Mouse (Mus musculus) limb, embryonic 15.5 days (tissue): Measurements from ENCODE around the gene Vangl2. TPM values are rescaled to one million over a fixed set of nuclear protein-coding genes. Genes with fewer than 3 reads are reported as not detected.
"Not testable (repeated sequence)": the region's sequence is repeated elsewhere in the genome, so short reads cannot be mapped to it uniquely, and the experiment has no call there.

Experiments
- ATAC-seq: fragments of 200-750 bp; cut with Nextera tagmentation; 2 replicates; pipeline ENCODE4 v1.8.0; 2017; ENCODE audit warnings: low read depth, moderate TSS enrichment; ENCODE audit not compliant: insufficient number of reproducible peaks, low FRiP score, low TSS enrichment
- H3K27ac ChIP-seq: fragments of 300-500 bp; sonication (generic); 2 replicates; pipeline ENCODE4 v1.5.1; 2015; ENCODE audit warnings: moderate library complexity, mild to moderate bottlenecking, inconsistent platforms
- H3K27me3 ChIP-seq: fragments of 300-500 bp; sonication (generic); 2 replicates; pipeline ENCODE4 v1.6.1; 2015; ENCODE audit warnings: inconsistent platforms
- H3K36me3 ChIP-seq: fragments of 300-500 bp; sonication (generic); 2 replicates; pipeline ENCODE4 v1.6.1; 2015; ENCODE audit warnings: inconsistent platforms
- H3K4me1 ChIP-seq: fragments of 300-500 bp; sonication (generic); 2 replicates; pipeline ENCODE4 v1.6.1; 2015; ENCODE audit warnings: inconsistent platforms
- H3K4me2 ChIP-seq: fragments of 300-500 bp; sonication (generic); 2 replicates; pipeline ENCODE4 v1.6.1; 2015; ENCODE audit warnings: mild to moderate bottlenecking, inconsistent platforms
- H3K4me3 ChIP-seq: fragments of 300-500 bp; sonication (generic); 2 replicates; pipeline ENCODE4 v1.5.1; 2015; ENCODE audit warnings: mild to moderate bottlenecking, inconsistent platforms
- H3K9ac ChIP-seq: fragments of 300-500 bp; sonication (generic); 2 replicates; pipeline ENCODE4 v1.6.1; 2015; ENCODE audit warnings: inconsistent platforms
- H3K9me3 ChIP-seq: fragments of 300-500 bp; sonication (generic); 2 replicates; pipeline ENCODE4 v1.6.1; 2016; ENCODE audit warnings: inconsistent platforms
- WGBS: fragments of 180-500 bp; shearing (Covaris S2); methylation state at CpG from one replicate; pipeline ENCODE4 v1.1.7; 2015; 5-methylcytosine and 5-hydroxymethylcytosine counted together
- polyA plus RNA-seq: library from polyadenylated mRNA; unstranded; fragments of >200 nt; fragmentation: Nextera tagmentation; extraction: Ambion mirVana; gene quantifications from 2 replicates; pipeline ENCODE4 v1.2.1, GENCODE M21; 2015

The Vangl2 gene
- polyA plus RNA-seq, 1 experiment from 2014 or later, result 14.3 TPM

GRCm38 (mm10) chr1:171975831-171976230 is 52.4 kb downstream of the Vangl2 start:
- Histone ChIP-seq H3K4me2 (no peak overlapping the region), H3K4me1 (no peaks in the 10 kb centered on the region), H3K9me3 (no peaks in the 10 kb centered on the region), H3K4me3 (no peak overlapping the region), H3K27ac (no peak overlapping the region), H3K9ac (no peak overlapping the region), H3K36me3 (no peaks in the 10 kb centered on the region), H3K27me3 (no peaks in the 10 kb centered on the region)
- 86% methylated on average over 4 of the region's 4 CpGs for WGBS
- no peak for ATAC-seq

- WGBS, result 87% methylated on average over 9 of the region's 9 CpGs
- H3K27me3 ChIP-seq, result no peaks in the 10 kb centered on the region
- H3K4me3 ChIP-seq, result no peak overlapping the region
- H3K9ac ChIP-seq, result no peak overlapping the region
- no peaks in the 10 kb centered on the region for H3K4me1 ChIP-seq
- H3K27ac ChIP-seq, result no peak overlapping the region
- no peaks in the 10 kb centered on the region for H3K36me3 ChIP-seq
- no peaks in the 10 kb centered on the region for H3K9me3 ChIP-seq
- no peak overlapping the region for H3K4me2 ChIP-seq
- ATAC-seq, result no peak
These were observed 52.9 kb downstream of the Vangl2 start for GRCm38 (mm10) chr1:171975377-171975776.

GRCm38 (mm10) chr1:171974361-171974760 is 53.9 kb downstream of the Vangl2 start:
- not testable (repeated sequence) for H3K4me3 ChIP-seq, H3K36me3 ChIP-seq, H3K27me3 ChIP-seq, H3K9ac ChIP-seq, H3K4me2 ChIP-seq, H3K9me3 ChIP-seq, H3K4me1 ChIP-seq, ATAC-seq, H3K27ac ChIP-seq
- WGBS, result 97% methylated on average over 2 of the region's 2 CpGs

GRCm38 (mm10) chr1:171970854-171971586 is 57.2 kb downstream of the Vangl2 start:
- H3K27ac ChIP-seq, result no peak overlapping the region
- no peak overlapping the region for H3K4me2 ChIP-seq
- no peak overlapping the region for H3K9ac ChIP-seq
- H3K9me3 ChIP-seq, result no peaks in the 10 kb centered on the region
- no peaks in the 10 kb centered on the region for H3K27me3 ChIP-seq
- 58% methylated on average over 10 of the region's 10 CpGs for WGBS
- H3K4me1 ChIP-seq, result no peaks in the 10 kb centered on the region
- no peaks in the 10 kb centered on the region for H3K36me3 ChIP-seq
- H3K4me3 ChIP-seq, result no peak overlapping the region
- no peak for ATAC-seq

- 84% methylated on average over 6 of the region's 6 CpGs for WGBS
- Histone ChIP-seq H3K4me1 (no peaks in the 10 kb centered on the region), H3K4me3 (no peak overlapping the region), H3K27ac (no peak overlapping the region), H3K36me3 (no peaks in the 10 kb centered on the region), H3K27me3 (no peaks in the 10 kb centered on the region), H3K9me3 (no peaks in the 10 kb centered on the region), H3K9ac (no peak overlapping the region), H3K4me2 (no peak overlapping the region)
- no peak for ATAC-seq
These were observed 59.0 kb downstream of the Vangl2 start for GRCm38 (mm10) chr1:171969221-171969620.

- Histone ChIP-seq H3K36me3 (no peaks in the 10 kb centered on the region), H3K27me3 (no peaks in the 10 kb centered on the region), H3K4me2 (no peak overlapping the region), H3K9ac (no peak overlapping the region), H3K4me3 (no peak overlapping the region), H3K4me1 (no peaks in the 10 kb centered on the region), H3K27ac (no peak overlapping the region), H3K9me3 (no peaks in the 10 kb centered on the region)
- ATAC-seq, result no peak
- WGBS, result 71% methylated on average over 6 of the region's 6 CpGs
These were observed 62.0 kb downstream of the Vangl2 start for GRCm38 (mm10) chr1:171966054-171966790.

GRCm38 (mm10) chr1:171963613-171964012 is 64.6 kb downstream of the Vangl2 start:
- Histone ChIP-seq H3K4me3 (no peak overlapping the region), H3K9ac (no peak overlapping the region), H3K4me1 (no peaks in the 10 kb centered on the region), H3K27me3 (no peaks in the 10 kb centered on the region), H3K27ac (no peak overlapping the region), H3K4me2 (no peak overlapping the region), H3K9me3 (no peaks in the 10 kb centered on the region), H3K36me3 (no peaks in the 10 kb centered on the region)
- 52% methylated on average over 6 of the region's 6 CpGs for WGBS
- no peak for ATAC-seq

GRCm38 (mm10) chr1:171961704-171962103 is 66.5 kb downstream of the Vangl2 start:
- Histone ChIP-seq H3K27ac (no peak overlapping the region), H3K9ac (no peak overlapping the region), H3K36me3 (no peaks in the 10 kb centered on the region), H3K4me3 (no peak overlapping the region), H3K9me3 (no peaks in the 10 kb centered on the region), H3K4me1 (no peaks in the 10 kb centered on the region), H3K27me3 (no peaks in the 10 kb centered on the region), H3K4me2 (no peak overlapping the region)
- 66% methylated on average over 6 of the region's 6 CpGs for WGBS
- no peak for ATAC-seq

GRCm38 (mm10) chr1:171960726-171961125 is 67.5 kb downstream of the Vangl2 start:
- no peak for ATAC-seq
- H3K27me3 ChIP-seq, result no peaks in the 10 kb centered on the region
- H3K4me3 ChIP-seq, result no peak overlapping the region
- no peaks in the 10 kb centered on the region for H3K9me3 ChIP-seq
- H3K36me3 ChIP-seq, result no peaks in the 10 kb centered on the region
- H3K27ac ChIP-seq, result no peak overlapping the region
- no peak overlapping the region for H3K9ac ChIP-seq
- 94% methylated on average over 5 of the region's 5 CpGs for WGBS
- H3K4me1 ChIP-seq, result no peaks in the 10 kb centered on the region
- H3K4me2 ChIP-seq, result no peak overlapping the region

GRCm38 (mm10) chr1:171957411-171957810 is 70.8 kb downstream of the Vangl2 start:
- Histone ChIP-seq H3K9ac (no peak overlapping the region), H3K4me2 (no peak overlapping the region), H3K27ac (no peak overlapping the region), H3K4me1 (no peaks in the 10 kb centered on the region), H3K9me3 (no peaks in the 10 kb centered on the region), H3K27me3 (no peaks in the 10 kb centered on the region), H3K36me3 (no peaks in the 10 kb centered on the region), H3K4me3 (no peak overlapping the region)
- no peak for ATAC-seq
- WGBS, result 62% methylated on average over 2 of the region's 2 CpGs

GRCm38 (mm10) chr1:171955071-171955470 is 73.2 kb downstream of the Vangl2 start:
- H3K4me1 ChIP-seq, result no peaks in the 10 kb centered on the region
- H3K27me3 ChIP-seq, result no peaks in the 10 kb centered on the region
- no peak overlapping the region for H3K27ac ChIP-seq
- no peaks in the 10 kb centered on the region for H3K9me3 ChIP-seq
- H3K4me3 ChIP-seq, result no peak overlapping the region
- H3K9ac ChIP-seq, result no peak overlapping the region
- 62% methylated on average over 6 of the region's 6 CpGs for WGBS
- no peak for ATAC-seq
- H3K4me2 ChIP-seq, result no peak overlapping the region
- no peaks in the 10 kb centered on the region for H3K36me3 ChIP-seq
